Mouse (Mus musculus) left cerebral cortex, adult 9 months (tissue): Measurements from ENCODE around the gene Celf5.

Source experiments
- DNase-seq, 2 experiments: peaks; one replicate each; pipeline ENCODE4 v3.0.0; 2022; ENCODE audit warnings: low spot score in 2 of 2

The Celf5 gene

DNA sequence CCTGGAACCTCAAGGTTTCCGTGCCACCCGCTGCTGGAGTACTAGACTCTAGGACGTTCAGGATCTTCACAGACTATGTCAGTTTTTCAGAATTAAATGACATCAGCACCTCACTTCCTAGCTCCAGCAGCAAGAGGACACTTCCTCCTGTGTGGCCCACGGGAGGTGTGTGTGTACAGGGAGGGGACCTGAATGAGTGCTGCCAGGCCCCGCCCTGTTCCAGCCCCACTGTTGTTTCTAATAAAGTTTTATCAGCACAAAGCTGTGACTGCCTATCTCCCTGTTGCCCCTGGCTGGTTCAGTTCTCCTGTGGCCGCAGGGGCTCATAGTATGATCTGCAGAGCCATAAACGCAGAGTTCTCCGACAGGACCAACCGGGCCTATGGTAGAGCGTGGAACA, 8.0 kb downstream of the Celf5 start:
- no peak for DNase-seq

DNA sequence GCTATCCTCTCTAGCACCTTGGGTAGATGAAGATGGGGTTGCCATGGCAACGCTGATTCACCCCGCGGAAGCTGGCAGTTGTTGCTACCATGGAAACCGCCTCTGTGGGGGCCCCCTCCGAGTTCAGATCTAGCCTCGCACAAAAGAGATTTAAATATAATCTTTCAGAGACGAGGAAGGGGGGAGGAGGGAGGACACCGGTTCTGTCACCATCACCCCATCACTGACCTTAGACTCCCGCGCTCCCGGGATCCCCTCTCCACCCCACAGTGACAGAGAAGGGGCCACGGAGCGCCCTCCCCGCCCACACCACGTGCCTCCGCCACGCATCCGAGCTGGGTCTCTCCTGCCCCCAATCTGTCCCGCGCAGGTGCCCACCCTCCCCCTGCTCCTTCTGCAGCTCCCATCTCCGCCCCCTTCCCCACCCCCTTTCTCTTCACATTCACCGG, 9.5 kb downstream of the Celf5 start:
- DNase-seq: peak; percentile 88 to 92

DNA sequence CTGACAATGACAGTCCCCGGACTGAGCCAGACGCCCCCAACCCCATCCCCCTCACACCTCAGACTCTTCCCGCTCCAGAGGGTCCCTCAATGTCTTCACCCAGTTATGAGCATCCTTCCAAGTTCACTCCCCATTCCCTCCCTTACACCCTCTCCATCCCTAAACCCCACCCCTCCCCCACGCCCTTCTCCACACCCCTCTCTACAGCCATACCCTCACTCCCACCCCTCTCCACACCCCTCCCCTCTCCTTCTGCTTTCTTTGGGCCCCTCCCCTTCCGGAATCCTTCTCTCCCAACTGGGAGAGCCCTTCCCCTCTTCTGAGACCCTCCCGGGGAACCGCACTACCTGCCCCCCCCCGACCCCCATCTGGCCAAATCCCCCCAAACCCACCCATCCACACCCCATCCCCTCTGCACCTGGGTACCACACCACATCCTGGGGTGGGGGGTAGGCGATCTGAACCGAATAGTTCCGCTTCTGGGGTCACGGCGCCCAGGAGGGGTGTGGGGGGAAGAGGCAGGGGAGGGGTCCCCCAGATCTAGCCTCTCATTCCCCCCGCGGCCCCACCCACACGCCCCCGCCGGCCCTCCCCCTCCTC, 10.0 kb downstream of the Celf5 start:
- DNase-seq: no peak

DNA sequence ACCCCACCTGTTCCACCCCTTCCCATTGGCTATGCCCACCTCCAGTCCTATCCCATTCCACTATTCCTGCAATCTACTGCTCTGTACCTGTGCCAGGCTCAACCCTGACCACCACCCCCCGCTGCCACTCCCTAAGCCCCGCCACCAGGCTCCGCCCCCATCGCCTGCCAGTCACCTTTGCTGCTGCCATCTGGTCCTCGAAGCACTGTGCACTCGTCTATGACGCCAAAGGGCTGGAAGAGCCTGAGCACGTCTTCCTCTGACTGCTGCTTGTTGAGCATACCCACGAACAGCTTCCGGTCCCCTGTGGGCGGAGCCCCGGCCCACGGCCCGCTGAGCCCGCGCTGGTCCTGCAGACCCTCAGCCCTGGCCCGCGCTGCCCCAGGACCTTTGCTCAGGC, 12.1 kb downstream of the Celf5 start:
- DNase-seq: peak in 1 of 2 experiments; percentile 55

DNA sequence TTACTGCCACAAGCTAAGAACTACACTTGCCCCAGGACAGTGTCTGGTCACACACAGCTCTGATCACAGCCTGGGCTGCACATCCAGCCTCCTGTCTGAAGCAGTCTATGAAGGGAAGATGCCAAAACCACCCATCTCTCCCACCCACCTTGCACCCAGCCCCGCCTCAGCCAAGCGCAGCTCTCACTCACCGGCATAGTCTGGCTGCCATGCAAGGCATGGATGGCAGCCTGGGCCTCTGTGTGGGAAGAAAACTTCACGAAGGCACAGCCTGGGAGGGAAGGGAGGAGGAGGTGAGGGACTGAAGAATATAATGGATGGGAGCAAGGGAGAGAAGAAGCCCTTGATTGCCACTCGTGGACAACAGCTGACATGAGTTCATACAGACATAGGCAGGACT, 13.3 kb downstream of the Celf5 start:
- peak; percentile 80 to 86 for DNase-seq

DNA sequence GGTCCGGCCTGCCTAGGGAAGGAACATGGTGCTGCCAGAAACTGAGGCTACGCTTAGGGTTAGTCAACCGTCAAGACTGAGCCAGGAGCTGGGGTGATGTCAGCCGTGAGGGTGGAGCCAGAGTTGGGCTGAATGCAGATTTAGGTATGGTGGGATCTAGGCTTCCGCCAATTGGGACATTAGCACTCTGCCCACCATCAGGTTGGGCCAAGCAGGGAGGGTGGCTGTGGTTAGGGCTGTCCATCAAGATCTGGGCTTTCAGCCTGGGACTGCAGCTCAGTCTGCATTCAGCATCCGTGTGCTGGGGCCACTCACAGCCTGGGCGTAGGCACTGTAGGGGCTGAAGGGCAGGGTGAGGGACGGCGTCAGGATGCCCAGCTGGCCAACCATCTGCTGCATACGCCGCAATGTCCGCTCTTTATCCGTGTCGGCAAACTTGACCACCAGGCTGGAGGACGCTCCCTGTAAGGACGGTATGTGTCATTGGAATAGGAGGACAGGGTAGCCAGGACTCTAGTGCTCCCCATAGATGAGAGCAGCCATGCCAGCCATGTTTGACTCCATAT, 14.8 kb downstream of the Celf5 start:
- no peak for DNase-seq

DNA sequence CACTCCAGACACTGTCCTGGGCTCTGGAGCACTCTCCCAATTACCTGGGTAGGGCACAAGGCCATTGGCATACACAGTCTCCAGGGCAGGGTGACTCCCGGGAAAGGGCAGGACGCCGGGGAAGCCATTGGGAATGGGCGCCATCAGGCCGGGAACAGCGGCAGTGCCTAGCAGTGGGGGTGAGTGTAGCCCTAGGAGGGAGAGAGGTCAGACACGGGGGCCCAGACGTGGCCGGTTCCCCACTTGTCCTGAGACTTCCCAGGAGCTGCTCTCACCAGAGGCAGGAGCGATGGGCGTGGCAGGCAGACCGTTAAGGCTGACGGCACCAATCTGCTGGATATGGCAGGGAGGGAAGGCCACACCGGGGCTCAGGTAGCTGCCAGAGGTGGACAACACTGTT, 15.6 kb downstream of the Celf5 start:
- no peak for DNase-seq

DNA sequence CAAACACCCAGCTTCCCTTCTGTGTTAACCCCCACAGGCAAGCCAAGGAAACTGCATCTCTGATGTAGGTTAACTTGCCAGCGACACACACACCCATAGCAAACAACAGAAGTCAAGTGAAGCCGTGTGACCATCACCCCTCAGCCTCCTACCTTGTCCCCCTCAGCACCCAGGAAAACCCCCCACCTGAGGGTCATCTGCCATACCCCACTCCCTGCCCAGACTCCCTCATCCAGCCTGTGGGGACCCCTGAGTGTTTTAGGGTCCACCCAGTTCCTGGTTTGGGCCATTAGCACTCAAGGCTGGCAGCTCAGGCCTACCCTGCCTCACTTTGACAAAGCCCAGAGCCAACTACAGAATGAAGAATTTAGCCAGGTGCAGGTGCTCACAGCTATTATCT, 16.4 kb downstream of the Celf5 start:
- no peak for DNase-seq

DNA sequence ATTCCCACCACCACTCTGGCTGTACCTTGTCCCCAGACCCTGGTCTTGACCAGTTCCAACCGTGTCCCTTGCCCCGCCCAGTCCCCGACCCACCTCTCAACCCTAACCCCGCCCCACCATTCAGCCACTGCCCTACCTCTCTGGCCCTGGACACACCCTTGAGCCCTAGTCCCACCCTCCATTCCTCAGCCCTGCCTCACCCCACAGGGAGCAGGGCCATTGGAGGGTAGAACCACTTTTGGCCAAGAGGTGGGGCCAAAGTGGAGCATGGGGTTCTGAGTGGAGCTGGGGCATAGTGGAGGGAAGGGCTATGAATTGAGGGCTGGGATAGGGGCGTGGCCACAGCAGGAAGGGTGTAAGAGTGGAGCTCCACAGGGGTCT, 17.3 kb downstream of the Celf5 start:
- no peak for DNase-seq

DNA sequence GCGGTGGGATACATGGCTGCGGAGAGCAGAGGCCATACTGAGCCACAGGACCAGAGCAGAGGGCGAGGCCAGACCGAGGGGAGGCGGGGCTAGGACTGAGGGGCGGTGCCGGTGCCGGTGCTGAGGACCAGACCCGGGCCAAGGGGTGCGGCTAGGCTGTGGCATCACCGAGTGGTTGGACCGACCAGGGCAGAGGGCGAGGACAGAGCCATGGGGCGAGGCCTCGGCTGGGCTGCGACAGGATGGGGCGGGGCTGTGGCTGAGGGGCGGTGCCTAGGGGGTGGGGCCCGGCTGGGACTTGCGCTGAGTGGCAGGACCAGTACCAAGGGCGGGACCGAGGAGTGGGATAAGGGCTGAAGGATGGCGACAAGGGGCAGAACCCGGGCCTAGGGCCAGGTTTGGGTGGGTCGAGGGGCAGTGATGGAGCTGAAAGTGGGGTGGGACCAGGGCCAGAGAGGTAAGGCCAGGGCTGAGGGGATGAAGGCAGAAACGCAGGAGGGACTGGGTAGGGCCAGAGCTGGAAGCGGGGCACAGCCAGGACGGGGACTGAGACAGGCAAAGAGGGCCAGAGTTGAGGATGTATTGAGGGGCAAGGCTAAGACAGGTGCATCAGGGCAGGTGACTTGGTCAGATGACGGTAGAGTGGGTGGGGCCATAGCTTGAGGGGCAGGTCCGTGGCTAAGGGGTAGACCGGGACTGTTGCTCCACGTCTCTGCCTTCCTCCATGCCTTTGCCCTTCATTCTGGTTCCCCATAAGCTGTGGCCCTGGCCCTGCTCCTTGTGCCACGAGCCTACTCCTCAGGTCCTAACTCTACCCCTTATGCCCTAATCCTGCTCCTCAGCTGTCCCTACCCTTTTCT, 17.9 kb downstream of the Celf5 start:
- no peak for DNase-seq

DNA sequence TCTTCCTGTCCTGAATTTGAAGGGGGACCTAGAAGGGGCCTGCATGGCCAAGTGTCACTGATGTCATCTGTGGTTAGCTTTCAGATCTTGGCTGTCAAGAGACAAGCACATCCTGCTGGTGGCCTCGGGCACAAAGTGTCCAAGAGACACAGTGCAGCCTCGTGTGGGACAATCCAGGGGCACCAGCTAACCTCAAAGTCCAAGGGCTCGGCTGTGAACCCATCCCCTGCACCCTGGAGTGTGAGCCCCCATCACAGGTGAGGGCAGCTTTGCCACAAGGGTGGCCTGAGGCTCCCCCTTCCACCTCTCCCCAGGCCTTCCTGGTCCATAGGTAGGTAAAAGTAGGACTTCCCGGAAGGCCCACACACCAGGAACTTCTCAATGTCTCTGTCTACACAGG, 19.0 kb downstream of the Celf5 start:
- DNase-seq: no peak

DNA sequence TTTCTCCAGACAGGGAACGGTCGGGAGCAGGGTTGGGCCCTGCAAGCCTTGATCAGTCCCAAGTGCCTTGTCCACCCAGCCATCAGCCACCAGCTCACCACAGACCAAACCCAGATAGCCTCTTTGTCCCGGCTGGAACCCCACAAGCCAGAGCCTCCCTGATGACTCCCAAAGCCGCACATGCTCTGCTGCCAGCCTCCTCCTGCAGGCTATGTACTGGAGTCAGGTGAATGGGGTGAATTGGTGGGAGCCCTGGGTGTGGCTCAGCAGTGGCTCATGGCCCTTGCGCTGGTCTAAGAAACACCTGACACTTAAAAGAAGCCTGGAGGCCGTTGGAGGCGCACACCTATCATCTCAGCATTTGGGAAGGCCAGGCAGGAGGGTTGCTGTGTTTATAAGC, 19.6 kb downstream of the Celf5 start:
- DNase-seq: no peak

DNA sequence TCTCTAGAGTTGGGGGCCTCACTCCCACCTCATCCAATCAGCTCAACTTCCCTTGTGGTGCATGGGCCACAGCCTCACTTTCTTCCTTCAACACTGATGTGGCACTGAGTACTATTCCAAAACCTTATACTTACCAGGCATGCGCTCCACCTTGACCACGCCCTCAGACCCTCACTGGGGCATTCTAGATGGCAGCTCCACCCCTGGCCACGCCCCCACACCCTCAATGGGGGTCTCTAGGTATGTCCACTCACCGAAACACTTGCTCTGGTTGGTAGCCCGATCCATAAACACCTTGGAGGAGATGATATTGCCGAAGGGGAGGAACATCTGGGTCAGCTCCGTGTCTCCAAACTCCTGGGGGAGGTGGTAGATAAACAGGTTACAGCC, 20.1 kb downstream of the Celf5 start:
- DNase-seq: no peak

DNA sequence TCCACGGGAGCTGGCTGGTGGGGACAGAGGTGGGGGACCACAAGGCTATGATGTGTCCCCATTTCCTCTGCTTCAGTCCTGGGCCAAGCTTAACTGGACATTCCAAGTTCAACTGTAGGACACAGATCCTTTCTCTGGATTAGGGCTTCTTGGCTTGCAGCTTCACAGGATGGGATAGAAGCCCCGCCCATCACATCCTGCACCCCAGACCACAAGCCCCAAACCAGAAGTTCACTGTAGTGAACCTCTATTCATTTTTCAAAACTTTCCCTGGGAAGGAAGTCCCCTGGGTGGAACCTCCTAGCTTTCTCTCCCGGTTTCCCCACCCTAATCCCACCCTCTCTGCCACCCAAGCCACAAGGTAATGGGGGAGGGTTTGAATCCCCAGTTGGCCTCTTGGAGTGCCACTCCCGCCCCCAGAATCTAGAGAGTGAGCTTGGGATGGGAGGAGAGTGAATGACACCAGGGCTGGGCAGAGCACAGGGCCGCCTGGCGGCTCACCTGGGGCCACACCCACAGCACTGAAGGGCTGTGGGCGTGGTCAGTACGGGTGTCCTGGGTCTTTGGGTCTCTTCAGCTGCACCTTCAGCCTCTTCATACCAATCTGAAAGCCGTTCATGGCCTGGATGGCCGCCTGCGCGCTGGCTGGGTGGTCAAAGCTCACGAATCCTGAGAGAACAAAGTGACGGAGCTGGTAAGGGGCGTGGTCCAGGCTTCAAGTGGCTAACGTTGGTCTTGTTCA, 20.7 kb downstream of the Celf5 start:
- no peak for DNase-seq

DNA sequence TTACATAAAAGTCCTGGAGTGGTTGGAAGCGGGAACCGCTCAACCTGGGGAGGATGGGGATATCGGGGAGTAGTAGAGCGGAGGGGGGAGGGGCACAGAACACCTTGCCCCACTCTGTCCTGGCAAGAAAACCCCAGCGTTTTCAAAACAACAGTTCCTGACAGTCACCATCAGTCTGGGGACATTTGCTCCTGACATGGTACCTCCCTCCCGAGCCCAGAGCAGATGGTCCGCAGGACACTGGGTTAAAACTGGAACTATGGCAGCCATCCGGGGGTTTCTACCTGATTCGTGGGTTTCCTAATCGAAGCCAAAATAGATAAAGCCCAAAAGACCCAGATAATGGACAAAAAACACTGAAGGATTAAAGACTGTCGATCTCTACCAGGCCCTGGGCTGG, 21.6 kb downstream of the Celf5 start:
- no peak for DNase-seq

DNA sequence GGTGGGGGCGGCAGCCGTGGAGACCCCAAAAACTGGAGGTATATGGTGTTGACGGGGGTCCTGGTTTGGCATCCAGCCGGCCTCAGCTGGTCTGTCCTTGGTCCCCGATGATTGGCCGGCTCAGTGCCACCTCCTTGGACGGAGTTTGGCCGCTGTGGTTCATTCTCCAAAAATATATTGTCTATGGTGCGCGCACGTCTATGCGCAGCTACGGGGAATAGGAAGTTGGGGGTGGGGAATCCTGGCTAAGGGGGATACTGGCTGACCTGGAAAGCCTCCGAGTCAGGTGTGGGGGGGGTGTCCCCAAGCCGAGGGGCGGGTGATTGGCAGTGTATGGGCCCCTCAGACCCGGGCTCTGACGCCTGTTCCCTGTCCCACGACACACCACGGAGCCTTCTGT, 22.0 kb downstream of the Celf5 start:
- DNase-seq: no peak

DNA sequence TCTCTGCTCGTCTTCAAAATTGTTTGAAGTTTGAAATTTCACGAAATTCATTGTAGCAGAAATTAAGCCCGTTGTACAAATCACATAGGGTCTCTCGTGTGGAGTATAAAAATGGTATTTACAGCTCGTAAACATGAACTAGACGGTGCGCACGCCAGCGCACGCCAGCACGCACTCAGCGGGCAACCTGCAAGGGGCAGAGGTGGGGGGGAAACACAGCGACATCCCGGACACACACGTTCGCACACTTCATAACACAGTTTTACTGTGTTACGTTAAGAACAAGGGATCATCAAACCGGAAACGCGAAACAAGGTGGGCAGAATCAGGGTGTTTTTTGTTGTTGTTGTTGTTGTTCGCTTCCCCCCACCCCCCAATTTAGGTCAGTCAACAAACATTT, 23.1 kb downstream of the Celf5 start:
- no peak for DNase-seq

DNA sequence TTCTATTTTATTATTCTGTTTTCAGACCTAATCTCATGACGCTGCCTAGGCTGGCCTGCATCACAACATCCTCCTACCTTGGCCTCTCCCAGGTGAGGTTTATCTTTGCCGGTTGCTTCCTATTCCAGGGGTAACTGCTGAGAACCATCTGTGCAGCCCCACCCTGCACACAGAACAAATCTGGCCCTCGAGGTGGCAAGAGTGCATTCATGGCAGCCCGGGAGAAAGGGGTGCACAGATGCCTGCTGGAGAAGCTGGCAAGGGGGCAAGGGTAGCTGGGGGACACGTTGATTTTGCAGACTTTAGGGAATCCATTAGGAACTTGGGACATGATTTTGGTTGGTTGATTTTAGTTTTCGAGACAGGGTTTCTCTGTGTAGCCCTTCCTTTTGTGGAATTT, 24.2 kb downstream of the Celf5 start:
- no peak for DNase-seq

DNA sequence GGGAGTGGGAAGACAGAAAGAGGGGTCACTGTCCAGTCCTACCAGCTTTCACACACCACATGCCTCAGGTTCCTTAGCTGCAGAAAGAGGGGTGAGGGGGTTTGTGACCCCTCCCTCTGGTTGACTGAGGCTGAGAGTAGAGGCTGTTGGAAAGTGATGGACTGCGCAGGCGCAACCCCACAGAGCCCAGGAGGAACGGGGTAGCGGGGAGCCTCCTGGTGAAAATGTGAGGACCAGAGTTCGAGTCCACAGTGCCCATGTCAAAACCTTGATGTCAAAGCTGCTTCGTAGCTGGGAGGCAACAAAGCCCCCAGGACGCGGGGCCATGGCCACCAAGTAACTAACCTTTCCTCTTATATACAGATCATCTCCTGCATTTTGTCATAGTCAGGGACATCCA, 24.9 kb downstream of the Celf5 start:
- DNase-seq: no peak

DNA sequence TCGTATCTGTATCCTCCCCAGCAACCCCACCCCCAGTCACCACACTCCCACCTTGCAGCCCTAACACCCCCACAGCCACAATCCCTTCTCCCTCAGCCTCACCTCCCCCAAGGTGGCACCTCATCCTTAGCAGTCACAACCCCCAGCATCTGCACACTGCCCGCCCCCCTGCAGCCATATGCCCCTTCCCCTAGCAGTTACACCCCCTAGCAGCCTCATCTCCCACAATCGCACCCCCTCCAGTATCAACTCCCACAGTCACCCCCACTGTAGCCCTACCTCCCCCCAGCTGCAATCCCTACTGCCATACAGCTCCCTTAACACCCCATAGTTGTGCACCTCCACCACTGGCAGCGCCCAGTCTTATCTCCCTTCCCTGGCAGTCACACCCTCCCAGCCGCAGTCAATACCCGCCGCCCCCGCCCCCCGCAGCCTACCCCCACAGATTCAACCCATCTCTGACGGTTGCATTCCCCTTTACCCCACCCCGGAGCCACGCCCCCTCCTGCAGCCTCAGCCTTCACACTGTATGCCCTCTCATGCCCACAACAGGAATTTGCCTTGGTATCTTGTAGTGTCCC, 25.4 kb downstream of the Celf5 start:
- DNase-seq: no peak

DNA sequence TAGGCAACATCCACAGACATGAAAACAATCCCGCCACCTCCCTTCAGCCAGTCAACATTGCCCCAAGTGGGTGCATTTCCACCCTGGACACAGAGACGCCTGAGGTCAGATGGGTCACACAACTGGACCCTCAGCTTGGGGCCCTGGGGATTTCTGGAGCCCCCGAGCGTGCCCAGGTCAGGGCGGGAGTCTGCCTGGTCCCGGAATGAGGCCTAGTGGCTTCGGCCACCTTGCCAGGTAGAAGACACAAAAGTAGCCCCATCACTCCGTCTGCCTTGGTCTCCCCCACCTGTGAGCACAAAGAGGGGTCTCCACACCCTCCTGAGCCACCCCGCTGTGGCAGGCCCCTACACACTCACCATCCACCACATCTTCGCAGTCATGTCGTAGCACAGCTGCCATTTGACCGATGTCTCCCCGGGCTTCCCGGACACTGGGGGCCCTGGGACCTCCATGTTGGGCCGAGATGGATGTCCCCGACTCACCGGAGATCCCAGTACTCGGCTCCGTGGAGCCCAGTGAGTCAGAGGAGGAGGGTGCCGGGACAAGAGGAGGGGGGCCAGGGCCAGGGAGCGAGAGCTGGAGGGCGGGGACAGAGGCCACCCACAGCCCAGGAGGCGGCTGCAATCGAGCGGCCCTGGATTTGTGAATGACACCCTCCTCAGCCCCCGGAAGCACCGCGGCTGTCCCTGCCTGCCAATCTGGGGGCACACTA, 27.2 kb downstream of the Celf5 start, which contains the start of gene Nfic:
Gene Nfic, minus strand, starts transcription at position 455 of the 715 bp plus-strand sequence.
- DNase-seq: no peak
